Mouse (Mus musculus) limb, embryonic 12.5 days (tissue): ENCODE results near the gene Myl6b. TPM values are rescaled to one million over a fixed set of nuclear protein-coding genes. Genes with fewer than 3 reads are reported as not detected.
"Not testable (repeated sequence)": the region's sequence is repeated elsewhere in the genome, so short reads cannot be mapped to it uniquely, and the experiment has no call there.

ENCODE experiments used
- ATAC-seq: fragments of 200-750 bp; cut with Nextera tagmentation; 2 replicates; pipeline ENCODE4 v1.8.0; 2017; ENCODE audit warnings: low read depth, moderate TSS enrichment; ENCODE audit not compliant: insufficient number of reproducible peaks, insufficient read depth, low FRiP score, low TSS enrichment
- H3K27ac ChIP-seq: fragments of 300-500 bp; sonication (generic); 2 replicates; pipeline ENCODE4 v1.5.1; 2016; ENCODE audit warnings: mild to moderate bottlenecking, moderate library complexity
- H3K27me3 ChIP-seq: fragments of 300-500 bp; sonication (generic); 2 replicates; pipeline ENCODE4 v1.6.1; 2016; ENCODE audit warnings: mild to moderate bottlenecking, moderate library complexity
- H3K36me3 ChIP-seq: fragments of 300-500 bp; sonication (generic); 2 replicates; pipeline ENCODE4 v1.6.1; 2016; ENCODE audit warnings: mild to moderate bottlenecking, moderate library complexity
- H3K4me1 ChIP-seq: fragments of 300-500 bp; sonication (generic); replicated peaks from 2 replicates; pipeline ENCODE4 v1.6.1; 2016
- H3K4me2 ChIP-seq: fragments of 300-500 bp; sonication (generic); 2 replicates; pipeline ENCODE4 v1.6.1; 2016; ENCODE audit warnings: mild to moderate bottlenecking, moderate library complexity
- H3K4me3 ChIP-seq: fragments of 300-500 bp; sonication (generic); replicated peaks from 2 replicates; pipeline ENCODE4 v1.5.1; 2016; ENCODE audit warnings: mild to moderate bottlenecking
- H3K9ac ChIP-seq: fragments of 300-500 bp; sonication (generic); replicated peaks from 2 replicates; pipeline ENCODE4 v1.6.1; 2016; ENCODE audit warnings: mild to moderate bottlenecking, moderate library complexity
- H3K9me3 ChIP-seq: fragments of 300-500 bp; sonication (generic); 2 replicates; pipeline ENCODE4 v1.6.1; 2016; ENCODE audit warnings: mild to moderate bottlenecking, moderate library complexity
- WGBS: fragments of 180-500 bp; shearing (Covaris S2); methylation state at CpG from one replicate; pipeline ENCODE4 v1.1.7; 2016; 5-methylcytosine and 5-hydroxymethylcytosine counted together
- polyA plus RNA-seq: library from polyadenylated mRNA; unstranded; fragments of >200 nt; fragmentation: Nextera tagmentation; extraction: Ambion mirVana; gene quantifications from 2 replicates; pipeline ENCODE4 v1.2.1, GENCODE M21; 2016

Myl6b gene
- polyA plus RNA-seq, 1 experiment from 2014 or later: 3.4 TPM

DNA sequence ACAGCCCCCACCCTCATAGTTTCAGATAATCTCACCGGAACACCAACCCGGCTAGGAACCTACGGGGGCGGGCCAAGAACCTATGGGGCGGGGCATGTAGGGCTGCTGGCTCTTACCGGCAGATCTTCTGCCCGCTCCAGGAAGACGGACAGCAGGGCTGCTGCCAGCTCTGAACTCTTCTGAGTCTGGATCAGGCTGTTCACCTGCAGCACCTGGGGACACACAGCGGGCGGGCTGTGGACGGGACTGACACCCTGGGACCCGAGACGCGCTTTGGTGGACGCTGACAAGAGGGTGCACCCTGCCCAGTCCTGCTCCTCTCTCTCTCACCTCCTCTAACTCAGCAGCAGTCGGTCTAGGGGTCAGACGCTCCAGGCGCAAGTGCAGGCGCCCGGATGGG, 17.5 kb upstream of the Myl6b start:
- Histone ChIP-seq H3K9ac (peak overlapping the region; percentile 37; the same call in 1 of the 2 replicates), H3K27ac (no peak overlapping the region), H3K4me3 (peak overlapping the region; percentile 19), H3K4me1 (peaks cover 6% of the 10 kb centered on the region), H3K4me2 (peak overlapping the region; percentile 40), H3K36me3 (peaks cover 43% of the 10 kb centered on the region), H3K27me3 (peaks cover 51% of the 10 kb centered on the region), H3K9me3 (no peaks in the 10 kb centered on the region)
- WGBS: 7% methylated on average over 20 of the region's 20 CpGs
- no peak for ATAC-seq

DNA sequence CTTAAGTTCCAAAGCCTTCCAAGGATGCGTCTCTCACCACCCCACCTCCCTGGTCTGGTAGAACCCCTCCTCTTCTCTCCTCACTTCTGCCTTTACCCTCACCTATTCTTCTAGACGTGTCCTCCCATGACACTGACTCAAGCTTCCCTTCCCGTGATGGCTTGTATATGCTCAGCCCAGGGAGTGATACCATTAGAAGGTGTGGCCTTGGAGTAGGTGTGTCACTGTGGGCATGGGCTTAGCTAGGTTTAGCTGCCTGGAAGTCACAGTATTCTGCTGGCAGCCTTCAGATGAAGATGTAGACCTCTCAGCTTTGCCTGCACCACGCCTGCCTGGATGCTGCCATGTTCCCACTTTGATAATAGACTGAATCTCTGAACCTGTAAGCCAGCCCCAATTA, 16.6 kb upstream of the Myl6b start:
- 88% methylated on average over 4 of the region's 4 CpGs for whole genome bisulfite sequencing
- Histone ChIP-seq H3K27ac (no peak overlapping the region), H3K9ac (no peak overlapping the region), H3K4me2 (no peak overlapping the region), H3K36me3 (peaks cover 42% of the 10 kb centered on the region), H3K4me1 (peaks cover 6% of the 10 kb centered on the region), H3K9me3 (no peaks in the 10 kb centered on the region), H3K4me3 (no peak overlapping the region), H3K27me3 (peaks cover 47% of the 10 kb centered on the region)
- ATAC-seq: no peak

GRCm38 (mm10) chr10:128511761-128512160, 13.3 kb upstream of the Myl6b start:
- Histone ChIP-seq H3K9me3 (no peaks in the 10 kb centered on the region), H3K27ac (no peak overlapping the region), H3K36me3 (peaks cover 30% of the 10 kb centered on the region), H3K4me3 (no peak overlapping the region), H3K9ac (no peak overlapping the region), H3K27me3 (peaks cover 20% of the 10 kb centered on the region), H3K4me1 (peaks cover 6% of the 10 kb centered on the region), H3K4me2 (no peak overlapping the region)
- ATAC-seq: no peak
- 79% methylated on average over 12 of the region's 12 CpGs for WGBS

GRCm38 (mm10) chr10:128511189-128511588, 12.7 kb upstream of the Myl6b start:
- Histone ChIP-seq H3K4me3 (no peak overlapping the region), H3K9ac (no peak overlapping the region), H3K4me1 (peaks cover 4% of the 10 kb centered on the region), H3K27me3 (peaks cover 14% of the 10 kb centered on the region), H3K4me2 (no peak overlapping the region), H3K36me3 (peaks cover 30% of the 10 kb centered on the region), H3K9me3 (no peaks in the 10 kb centered on the region), H3K27ac (no peak overlapping the region)
- WGBS: 82% methylated on average over 9 of the region's 9 CpGs
- ATAC-seq: no peak

DNA sequence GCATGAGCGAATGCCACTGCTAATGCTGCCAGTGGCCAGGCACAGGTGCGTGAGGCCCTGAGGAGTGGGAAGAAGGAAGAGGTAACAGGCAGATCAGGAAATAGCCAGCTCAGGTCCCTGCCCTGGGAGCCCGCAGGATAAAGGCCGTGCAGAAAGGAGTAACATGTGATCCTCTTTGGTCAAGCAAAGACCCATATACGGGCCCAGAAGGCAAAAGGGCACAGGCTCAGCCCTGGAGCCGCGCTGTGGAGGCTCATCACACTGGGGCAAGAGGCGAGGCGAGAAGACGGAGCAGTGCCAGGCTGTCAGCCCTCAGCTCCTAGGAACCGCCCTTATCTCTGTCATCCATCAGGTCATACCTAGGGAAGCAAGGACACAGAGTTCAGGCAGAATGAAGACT, 11.8 kb upstream of the Myl6b start:
- peaks cover 6% of the 10 kb centered on the region for H3K27me3 ChIP-seq
- H3K4me2 ChIP-seq: no peak overlapping the region
- H3K9ac ChIP-seq: no peak overlapping the region
- H3K27ac ChIP-seq: no peak overlapping the region
- ATAC-seq: no peak
- H3K36me3 ChIP-seq: peaks cover 26% of the 10 kb centered on the region
- H3K4me1 ChIP-seq: no peaks in the 10 kb centered on the region
- no peak overlapping the region for H3K4me3 ChIP-seq
- H3K9me3 ChIP-seq: no peaks in the 10 kb centered on the region
- 85% methylated on average over 11 of the region's 11 CpGs for WGBS

- no peaks in the 10 kb centered on the region for H3K9me3 ChIP-seq
- 78% methylated on average over 4 of the region's 4 CpGs for WGBS
- no peak for ATAC-seq
- H3K4me1 ChIP-seq: no peaks in the 10 kb centered on the region
- H3K4me3 ChIP-seq: no peak overlapping the region
- no peak overlapping the region for H3K4me2 ChIP-seq
- H3K36me3 ChIP-seq: peaks cover 21% of the 10 kb centered on the region
- peaks cover under 1% of the 10 kb centered on the region for H3K27me3 ChIP-seq
- H3K9ac ChIP-seq: no peak overlapping the region
- H3K27ac ChIP-seq: no peak overlapping the region
Measured at GRCm38 (mm10) chr10:128509831-128510230, 11.3 kb upstream of the Myl6b start.

DNA sequence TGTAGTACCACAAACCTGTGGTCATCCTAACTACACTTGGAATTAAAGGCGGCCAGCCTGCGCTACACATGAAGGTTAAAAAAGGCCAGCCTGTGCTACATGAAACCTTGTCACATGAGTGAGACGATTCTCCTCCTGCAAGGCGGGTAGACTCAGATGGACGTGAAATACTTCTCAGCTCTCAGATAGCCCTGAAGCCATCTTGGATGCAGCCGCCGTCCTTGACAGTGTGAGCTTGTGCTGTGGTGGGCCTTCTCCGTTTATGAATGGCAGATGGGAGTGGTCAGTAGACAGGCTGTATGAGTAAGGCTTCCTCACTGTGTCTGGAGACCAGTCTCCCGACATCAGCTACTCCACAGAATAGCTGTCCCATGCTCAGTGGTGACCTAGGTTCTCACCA, 10.7 kb upstream of the Myl6b start:
- no peak for ATAC-seq
- Histone ChIP-seq H3K27ac (no peak overlapping the region), H3K4me3 (no peak overlapping the region), H3K27me3 (no peaks in the 10 kb centered on the region), H3K36me3 (peaks cover 21% of the 10 kb centered on the region), H3K9ac (no peak overlapping the region), H3K9me3 (no peaks in the 10 kb centered on the region), H3K4me1 (no peaks in the 10 kb centered on the region), H3K4me2 (no peak overlapping the region)
- 88% methylated on average over 9 of the region's 9 CpGs for WGBS

- no peak overlapping the region for H3K4me2 ChIP-seq
- no peaks in the 10 kb centered on the region for H3K27me3 ChIP-seq
- no peaks in the 10 kb centered on the region for H3K4me1 ChIP-seq
- ATAC-seq: no peak
- H3K36me3 ChIP-seq: peaks cover 21% of the 10 kb centered on the region
- WGBS: 81% methylated on average over 9 of the region's 9 CpGs
- no peak overlapping the region for H3K9ac ChIP-seq
- no peaks in the 10 kb centered on the region for H3K9me3 ChIP-seq
- H3K27ac ChIP-seq: no peak overlapping the region
- no peak overlapping the region for H3K4me3 ChIP-seq
Measured at GRCm38 (mm10) chr10:128508260-128508659, 9.8 kb upstream of the Myl6b start.

DNA sequence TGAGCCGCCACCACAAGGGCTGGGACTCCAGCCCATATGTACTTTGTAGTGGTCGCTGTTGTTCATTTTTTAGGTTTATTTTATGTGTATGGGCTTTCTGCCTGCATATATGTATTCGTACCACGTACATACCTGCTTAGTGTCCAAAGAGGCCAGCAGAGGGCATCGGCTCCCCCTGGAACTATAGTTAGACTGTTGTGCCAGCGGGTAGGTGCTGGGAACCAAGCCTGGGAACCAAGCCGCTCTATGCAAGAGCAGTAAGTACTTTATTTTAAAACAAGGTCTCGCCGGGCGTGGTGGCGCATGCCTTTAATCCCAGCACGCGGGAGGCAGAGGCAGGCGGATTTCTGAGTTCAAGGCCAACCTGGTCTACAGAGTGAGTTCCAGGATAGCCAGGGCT, 7.5 kb upstream of the Myl6b start:
- Histone ChIP-seq H3K9me3 (no peaks in the 10 kb centered on the region), H3K36me3 (peaks cover 12% of the 10 kb centered on the region; the same call in 1 of the 2 replicates), H3K4me1 (no peaks in the 10 kb centered on the region), H3K9ac (no peak overlapping the region), H3K27me3 (no peaks in the 10 kb centered on the region), H3K4me2 (no peak overlapping the region), H3K27ac (no peak overlapping the region), H3K4me3 (no peak overlapping the region)
- 96% methylated on average over 14 of the region's 14 CpGs for WGBS
- no peak for ATAC-seq

DNA sequence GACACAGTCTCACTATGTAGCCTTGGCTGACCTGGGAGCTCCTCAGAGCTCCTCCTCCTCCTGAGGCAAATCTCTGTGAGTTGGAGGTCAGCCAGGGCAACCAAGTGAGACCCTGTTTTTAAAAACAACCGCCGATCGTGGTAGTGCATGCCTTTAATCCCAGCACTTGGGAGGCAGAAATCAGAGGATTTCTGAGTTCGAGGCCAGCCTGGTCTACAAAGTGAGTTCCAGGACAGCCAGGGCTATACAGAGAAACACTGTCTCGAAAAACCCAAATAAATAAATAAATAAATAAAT, 6.8 kb upstream of the Myl6b start:
- H3K9ac ChIP-seq, H3K27ac ChIP-seq, H3K36me3 ChIP-seq, H3K4me2 ChIP-seq, H3K4me3 ChIP-seq, ATAC-seq, H3K4me1 ChIP-seq, H3K9me3 ChIP-seq, H3K27me3 ChIP-seq: not testable (repeated sequence)
- WGBS: 82% methylated on average over 5 of the region's 5 CpGs

DNA sequence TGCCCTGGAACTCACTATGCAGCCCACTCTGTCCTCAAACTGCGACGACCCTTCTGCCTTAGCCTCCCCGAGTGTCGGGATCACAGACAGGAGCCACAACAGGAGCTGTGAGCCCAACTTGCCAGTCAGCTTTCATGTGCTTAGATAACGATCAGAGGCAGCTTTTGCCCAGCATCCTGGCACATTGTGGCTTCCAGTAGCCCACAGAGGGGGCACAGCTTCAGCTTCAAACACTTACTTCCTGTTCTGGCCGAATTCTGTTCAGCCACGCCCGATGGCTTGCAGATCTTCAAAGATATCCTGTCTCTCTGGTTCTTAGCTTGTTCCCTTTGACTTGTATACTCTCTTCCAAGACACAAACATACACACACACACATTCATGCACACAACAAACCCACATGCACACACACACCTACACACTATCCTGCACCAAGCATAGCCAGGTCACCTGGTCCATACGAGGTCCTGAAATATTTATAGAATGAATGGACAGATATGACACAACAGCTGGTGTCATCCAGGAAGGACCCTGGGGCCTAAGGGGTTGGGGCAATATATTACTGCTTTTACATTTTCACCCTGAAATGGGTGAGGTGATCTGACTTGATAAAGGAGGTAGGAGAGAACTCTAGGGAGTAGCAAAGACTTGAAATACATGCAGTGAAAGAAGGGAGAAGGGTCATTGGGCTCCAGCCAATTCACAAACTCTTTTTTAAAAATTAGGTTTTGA, 6.3 kb upstream of the Myl6b start:
- H3K4me1 ChIP-seq: no peaks in the 10 kb centered on the region
- peaks cover 2% of the 10 kb centered on the region; the same call in 1 of the 2 replicates for H3K36me3 ChIP-seq
- no peak overlapping the region for H3K4me2 ChIP-seq
- no peak overlapping the region for H3K27ac ChIP-seq
- no peak overlapping the region for H3K9ac ChIP-seq
- ATAC-seq: no peak
- no peaks in the 10 kb centered on the region for H3K9me3 ChIP-seq
- 78% methylated on average over 9 of the region's 9 CpGs for WGBS
- no peak overlapping the region for H3K4me3 ChIP-seq
- H3K27me3 ChIP-seq: no peaks in the 10 kb centered on the region

GRCm38 (mm10) chr10:128504012-128504411, 5.5 kb upstream of the Myl6b start:
- WGBS: 78% methylated on average over 3 of the region's 3 CpGs
- Histone ChIP-seq H3K4me2 (no peak overlapping the region), H3K4me3 (no peak overlapping the region), H3K4me1 (no peaks in the 10 kb centered on the region; the same call in 1 of the 2 replicates), H3K36me3 (no peaks in the 10 kb centered on the region), H3K27me3 (no peaks in the 10 kb centered on the region), H3K9me3 (no peaks in the 10 kb centered on the region), H3K27ac (no peak overlapping the region), H3K9ac (no peak overlapping the region)
- ATAC-seq: no peak
